Mouse (Mus musculus): ENCODE measurements around the gene Dvl1. TPM values are rescaled to one million over a fixed set of nuclear protein-coding genes. Genes with fewer than 3 reads are reported as not detected.
A peak's percentile ranks its signal among the peaks of the same experiment; 100 is the strongest.

Gene Dvl1
- polyA plus RNA-seq, 1 experiment = 98.5 TPM

DNA sequence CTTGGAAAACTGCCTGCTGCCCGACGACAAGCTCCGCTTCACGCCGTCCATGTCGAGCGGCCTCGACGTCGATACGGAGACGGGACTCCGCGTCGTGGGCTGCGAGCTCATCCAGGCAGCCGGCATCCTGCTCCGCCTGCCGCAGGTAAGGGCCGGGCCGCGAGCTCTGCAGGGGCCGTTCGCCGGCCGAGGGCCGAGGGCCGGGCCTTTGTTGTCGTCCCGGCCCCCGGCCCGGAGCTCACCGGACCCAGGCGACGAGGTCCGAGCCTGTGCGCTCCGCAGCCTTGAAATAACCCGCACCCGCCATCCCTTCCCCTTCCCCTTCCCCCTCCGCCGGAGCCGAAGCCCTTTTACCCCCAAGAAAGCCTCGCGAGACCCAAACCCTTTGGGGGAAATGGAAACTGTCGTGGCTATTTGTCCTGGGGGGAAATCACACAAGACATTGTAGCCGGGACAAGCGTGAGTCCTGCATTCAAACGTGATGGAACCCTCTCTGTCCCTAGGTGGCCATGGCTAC, 34.5 kb upstream of the Dvl1 start:
- Histone ChIP-seq H3K4me3 (ENCODE audit: extremely low read depth, insufficient read depth, insufficient read length) (peak overlapping the region; percentile 88), H3K27ac (ENCODE audit: insufficient read depth, low read length) (peak overlapping the region; percentile 86), H3K36me3 (ENCODE audit: control insufficient read depth, insufficient read depth, low read length) (peaks cover 40% of the 10 kb centered on the region), H3K4me1 (ENCODE audit: control insufficient read depth, insufficient read depth, insufficient read length) (peaks cover 3% of the 10 kb centered on the region; the same call in 1 of the 2 replicates), H3K27me3 (ENCODE audit: control insufficient read depth, insufficient read depth, low read length) (no peaks in the 10 kb centered on the region)
- WGBS = under 1% methylated on average over 49 of the region's 49 CpGs
- no peak for DNase-seq (ENCODE audit: low read depth in 1 of 2, low spot score in 2 of 2)
- TF ChIP-seq CTCF (IDR thresholded peaks at IDR 0.05; ENCODE audit: extremely low read depth, insufficient read depth, insufficient read length, insufficient replicate concordance) (no peak), POLR2A (IDR thresholded peaks at IDR 0.05; ENCODE audit: low read depth, low read length) (no peak)

DNA sequence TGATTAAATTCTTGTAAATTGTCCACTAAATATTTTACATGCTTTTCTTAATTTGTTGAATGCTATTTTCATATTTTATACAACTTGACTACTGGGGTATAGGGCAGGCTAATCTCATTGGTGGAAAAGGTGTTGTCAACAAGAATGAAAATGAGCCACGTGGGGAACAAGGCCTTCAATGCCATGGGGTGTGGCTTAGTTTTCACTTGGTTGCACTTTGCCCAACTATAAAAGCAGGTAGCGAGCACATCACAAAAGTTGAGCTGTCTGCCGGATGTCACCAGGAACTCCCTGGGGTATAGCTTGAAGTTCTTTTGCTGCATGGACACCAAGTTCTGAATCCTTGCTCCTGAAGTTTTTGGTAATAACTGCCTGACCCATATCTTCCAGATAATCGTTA, 29.7 kb upstream of the Dvl1 start:
- TF ChIP-seq POLR2A (IDR thresholded peaks at IDR 0.05; ENCODE audit: low read depth, low read length) (no peak), CTCF (IDR thresholded peaks at IDR 0.05; ENCODE audit: extremely low read depth, insufficient read depth, insufficient read length, insufficient replicate concordance) (no peak)
- Histone ChIP-seq H3K4me3 (ENCODE audit: extremely low read depth, insufficient read depth, insufficient read length) (no peak overlapping the region), H3K27ac (ENCODE audit: insufficient read depth, low read length) (no peak overlapping the region), H3K36me3 (ENCODE audit: control insufficient read depth, insufficient read depth, low read length) (peaks cover 57% of the 10 kb centered on the region), H3K4me1 (ENCODE audit: control insufficient read depth, insufficient read depth, insufficient read length) (peaks cover 3% of the 10 kb centered on the region; the same call in 1 of the 2 replicates), H3K27me3 (ENCODE audit: control insufficient read depth, insufficient read depth, low read length) (no peaks in the 10 kb centered on the region)
- DNase-seq (ENCODE audit: low read depth in 1 of 2, low spot score in 2 of 2) = no peak
- 86% methylated on average over 4 of the region's 4 CpGs for WGBS

DNA sequence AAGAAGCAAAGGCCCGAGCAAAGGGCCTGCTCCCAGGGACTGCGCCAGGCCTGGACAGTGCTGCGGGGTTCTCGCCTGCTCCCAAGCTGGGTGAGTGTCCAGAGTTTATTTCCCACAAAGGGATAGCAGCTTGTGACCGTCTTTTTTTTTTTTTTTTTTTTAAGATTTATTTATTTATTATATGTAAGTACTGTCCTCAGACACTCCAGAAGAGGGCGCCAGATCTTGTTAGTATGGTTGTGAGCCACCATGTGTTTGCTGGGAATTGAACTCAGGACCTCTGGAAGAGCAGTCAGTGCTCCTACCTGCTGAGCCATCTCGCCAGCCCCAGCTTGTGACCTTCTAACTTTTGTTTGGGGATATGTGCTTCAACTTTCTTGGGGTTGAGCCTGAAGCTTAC, 26.2 kb upstream of the Dvl1 start:
- TF ChIP-seq POLR2A (IDR thresholded peaks at IDR 0.05; ENCODE audit: low read depth, low read length) (no peak), CTCF (IDR thresholded peaks at IDR 0.05; ENCODE audit: extremely low read depth, insufficient read depth, insufficient read length, insufficient replicate concordance) (no peak)
- DNase-seq (ENCODE audit: low read depth in 1 of 2, low spot score in 2 of 2) = no peak
- Histone ChIP-seq H3K36me3 (ENCODE audit: control insufficient read depth, insufficient read depth, low read length) (peaks cover 63% of the 10 kb centered on the region), H3K27me3 (ENCODE audit: control insufficient read depth, insufficient read depth, low read length) (no peaks in the 10 kb centered on the region), H3K4me1 (ENCODE audit: control insufficient read depth, insufficient read depth, insufficient read length) (no peaks in the 10 kb centered on the region), H3K27ac (ENCODE audit: insufficient read depth, low read length) (no peak overlapping the region), H3K4me3 (ENCODE audit: extremely low read depth, insufficient read depth, insufficient read length) (no peak overlapping the region)
- WGBS = 84% methylated on average over 7 of the region's 7 CpGs

DNA sequence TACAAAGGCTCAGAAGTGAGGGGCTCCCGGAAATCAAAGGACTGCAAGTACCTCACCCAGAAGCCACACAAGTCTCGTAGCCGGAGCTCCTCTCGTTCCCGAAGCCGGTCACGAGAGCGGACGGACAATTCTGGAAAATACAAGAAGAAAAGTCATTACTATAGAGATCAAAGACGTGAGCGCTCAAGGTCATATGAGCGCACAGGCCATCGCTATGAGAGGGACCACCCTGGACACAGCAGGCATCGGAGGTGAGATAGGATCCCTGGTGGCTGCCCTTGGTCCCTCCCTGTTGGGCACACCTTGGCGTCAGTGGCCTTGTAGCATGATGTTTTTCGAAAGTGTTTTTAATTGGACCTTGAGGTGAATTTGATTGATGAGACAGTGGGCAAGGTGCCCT, 23.8 kb upstream of the Dvl1 start:
- H3K36me3 ChIP-seq (ENCODE audit: control insufficient read depth, insufficient read depth, low read length) = peaks cover 45% of the 10 kb centered on the region
- no peaks in the 10 kb centered on the region for H3K4me1 ChIP-seq (ENCODE audit: control insufficient read depth, insufficient read depth, insufficient read length)
- 97% methylated on average over 16 of the region's 16 CpGs for WGBS

DNA sequence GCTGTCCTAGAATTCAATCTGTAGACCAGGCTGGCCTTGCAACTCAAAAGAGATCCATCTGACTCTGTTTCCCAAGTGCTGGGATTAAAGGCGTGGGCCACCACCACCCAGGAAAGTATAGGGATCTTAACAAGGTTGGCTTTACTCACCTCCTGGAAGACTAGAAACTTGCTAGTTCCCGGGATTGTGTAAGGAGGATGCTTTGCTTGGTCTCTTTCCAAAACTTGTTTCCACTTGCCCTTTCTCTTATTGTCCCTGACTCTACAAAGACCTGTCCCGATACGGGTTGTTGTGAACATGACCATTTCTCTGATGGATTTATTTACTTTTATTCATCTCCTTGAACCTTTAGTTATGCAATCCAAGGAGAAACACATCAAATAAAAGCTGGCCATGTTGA, 17.3 kb upstream of the Dvl1 start:
- Histone ChIP-seq H3K36me3 (ENCODE audit: control insufficient read depth, insufficient read depth, low read length) (peaks cover 2% of the 10 kb centered on the region), H3K4me3 (ENCODE audit: extremely low read depth, insufficient read depth, insufficient read length) (no peak overlapping the region), H3K27ac (ENCODE audit: insufficient read depth, low read length) (no peak overlapping the region), H3K4me1 (ENCODE audit: control insufficient read depth, insufficient read depth, insufficient read length) (peaks cover 9% of the 10 kb centered on the region; the same call in 1 of the 2 replicates), H3K27me3 (ENCODE audit: control insufficient read depth, insufficient read depth, low read length) (no peaks in the 10 kb centered on the region)
- no peak for TF ChIP-seq POLR2A (IDR thresholded peaks at IDR 0.05; ENCODE audit: low read depth, low read length)
- TF ChIP-seq CTCF (IDR thresholded peaks at IDR 0.05; ENCODE audit: extremely low read depth, insufficient read depth, insufficient read length, insufficient replicate concordance) = no peak
- no peak for DNase-seq (ENCODE audit: low read depth in 1 of 2, low spot score in 2 of 2)
- 92% methylated on average over 4 of the region's 4 CpGs for WGBS

More for the DNA sequence above, 23.8 kb upstream of the Dvl1 start:
- no peaks in the 10 kb centered on the region for H3K27me3 ChIP-seq (ENCODE audit: control insufficient read depth, insufficient read depth, low read length)
- DNase-seq (ENCODE audit: low read depth in 1 of 2, low spot score in 2 of 2) = no peak
- no peak overlapping the region for H3K4me3 ChIP-seq (ENCODE audit: extremely low read depth, insufficient read depth, insufficient read length)
- TF ChIP-seq POLR2A (IDR thresholded peaks at IDR 0.05; ENCODE audit: low read depth, low read length) = no peak
- TF ChIP-seq CTCF (IDR thresholded peaks at IDR 0.05; ENCODE audit: extremely low read depth, insufficient read depth, insufficient read length, insufficient replicate concordance) = no peak
- no peak overlapping the region for H3K27ac ChIP-seq (ENCODE audit: insufficient read depth, low read length)

DNA sequence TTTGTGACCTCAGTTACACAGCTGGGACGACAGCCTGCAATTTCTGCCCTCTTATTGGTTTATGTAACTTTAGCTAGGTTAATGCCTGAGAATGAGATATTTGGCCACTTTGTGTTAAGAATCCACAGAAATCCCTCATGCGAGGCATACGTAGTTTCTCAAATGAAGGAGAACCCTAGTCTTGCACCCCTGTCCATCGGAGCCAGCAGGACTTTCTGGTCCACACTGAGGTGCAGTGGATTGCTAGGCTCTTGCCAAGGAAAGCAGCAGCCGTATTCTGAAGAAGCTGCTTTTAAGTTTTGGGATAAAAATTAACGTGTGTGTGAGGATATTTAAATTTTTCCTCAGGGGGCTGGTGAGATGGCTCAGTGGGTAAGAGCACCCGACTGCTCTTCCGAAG, 16.6 kb upstream of the Dvl1 start:
- Histone ChIP-seq H3K27ac (ENCODE audit: insufficient read depth, low read length) (peak overlapping the region; percentile 16; the same call in 1 of the 2 replicates), H3K4me1 (ENCODE audit: control insufficient read depth, insufficient read depth, insufficient read length) (peaks cover 9% of the 10 kb centered on the region; the same call in 1 of the 2 replicates), H3K27me3 (ENCODE audit: control insufficient read depth, insufficient read depth, low read length) (no peaks in the 10 kb centered on the region), H3K4me3 (ENCODE audit: extremely low read depth, insufficient read depth, insufficient read length) (no peak overlapping the region), H3K36me3 (ENCODE audit: control insufficient read depth, insufficient read depth, low read length) (peaks cover 1% of the 10 kb centered on the region; the same call in 1 of the 2 replicates)
- TF ChIP-seq CTCF (IDR thresholded peaks at IDR 0.05; ENCODE audit: extremely low read depth, insufficient read depth, insufficient read length, insufficient replicate concordance) (no peak), POLR2A (IDR thresholded peaks at IDR 0.05; ENCODE audit: low read depth, low read length) (no peak)
- 50% methylated on average over 8 of the region's 8 CpGs for WGBS
- no peak for DNase-seq (ENCODE audit: low read depth in 1 of 2, low spot score in 2 of 2)

DNA sequence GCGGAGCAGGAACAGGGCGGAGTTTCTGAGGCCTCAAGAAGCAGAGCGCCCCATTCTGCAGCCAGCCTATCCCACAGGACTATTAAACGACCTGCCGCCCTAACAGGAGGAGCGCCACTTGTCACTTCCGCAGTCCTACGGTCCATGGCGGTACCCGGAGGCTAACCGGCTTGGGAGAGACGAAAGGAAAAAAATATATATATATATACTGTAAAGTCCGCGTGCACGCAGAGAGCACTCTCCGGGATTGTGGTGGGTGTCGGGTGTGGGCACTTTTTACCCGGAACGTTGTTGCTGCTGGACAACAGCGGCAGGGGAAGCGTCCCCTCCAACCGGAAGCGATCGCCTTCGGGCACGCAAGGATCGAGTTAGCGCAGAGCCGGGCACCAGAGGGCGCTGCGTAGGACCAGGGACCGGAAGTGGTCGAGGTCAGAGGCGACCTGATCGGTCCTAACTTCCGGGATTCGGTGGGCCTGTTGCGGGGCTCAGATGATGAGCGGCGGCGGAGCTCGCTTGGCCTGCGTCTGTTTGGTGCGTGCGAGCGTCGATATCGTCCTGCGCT, 15.9 kb upstream of the Dvl1 start, which contains the start of gene Aurkaip1:
TSS of gene Aurkaip1 (plus strand) at position 68 of the 562 bp plus-strand sequence.
- under 1% methylated on average over 49 of the region's 49 CpGs for WGBS
- Histone ChIP-seq H3K27ac (ENCODE audit: insufficient read depth, low read length) (peak within 1 kb of the TSS; percentile 86), H3K4me3 (ENCODE audit: extremely low read depth, insufficient read depth, insufficient read length) (peak within 1 kb of the TSS; percentile 91), H3K36me3 (ENCODE audit: control insufficient read depth, insufficient read depth, low read length) (peaks cover 1% of the 10 kb centered on the region; the same call in 1 of the 2 replicates), H3K27me3 (ENCODE audit: control insufficient read depth, insufficient read depth, low read length) (no peaks in the 10 kb centered on the region), H3K4me1 (ENCODE audit: control insufficient read depth, insufficient read depth, insufficient read length) (peaks cover 9% of the 10 kb centered on the region; the same call in 1 of the 2 replicates)
- DNase-seq (ENCODE audit: low read depth in 1 of 2, low spot score in 2 of 2) = peak; percentile 87 to 95
- TF ChIP-seq POLR2A (IDR thresholded peaks at IDR 0.05; ENCODE audit: low read depth, low read length) (peak; percentile 75), CTCF (IDR thresholded peaks at IDR 0.05; ENCODE audit: extremely low read depth, insufficient read depth, insufficient read length, insufficient replicate concordance) (peak; percentile 94)

All from spleen, adult 2 months (tissue).